Mouse (Mus musculus) c-Kit-positive CD71-positive TER-119-positive erythroid progenitor cells, embryonic 14.5 days (primary cell): ENCODE measurements around the gene Fam241b.

Source experiments
- DNase-seq: peaks from one replicate; pipeline ENCODE4 v3.0.0-alpha.2; 2013; ENCODE audit warnings: low spot score

Gene Fam241b

DNA sequence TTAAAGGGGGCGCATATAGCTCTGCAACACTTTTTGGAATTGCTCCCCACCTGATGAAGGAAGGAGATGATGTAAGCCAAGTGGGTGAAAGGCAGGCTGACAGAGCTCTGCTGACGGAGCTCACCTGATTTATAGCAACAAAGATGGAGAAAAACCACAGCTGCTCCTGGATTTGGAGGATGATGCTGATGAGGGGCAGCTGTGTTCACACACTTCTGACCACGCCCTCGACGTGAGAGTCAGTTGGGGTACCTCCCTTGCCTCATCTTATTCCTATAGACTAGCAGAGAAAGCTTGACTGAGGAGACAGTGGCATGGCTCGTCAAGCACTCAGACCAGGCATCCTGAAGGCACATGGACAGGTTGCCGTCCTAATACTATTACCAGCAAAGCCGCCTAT lies at the start of gene Fam241b:
Fam241b (minus strand) TSS at position 101 of the 400 bp plus-strand sequence.
- no peak for DNase-seq

- no peak for DNase-seq
These were observed 49.0 kb upstream of the Fam241b start for GRCm38 (mm10) chr10:62192701-62193157.

GRCm38 (mm10) chr10:62190821-62191220 lies 47.1 kb upstream of the Fam241b start:
- no peak for DNase-seq

DNA sequence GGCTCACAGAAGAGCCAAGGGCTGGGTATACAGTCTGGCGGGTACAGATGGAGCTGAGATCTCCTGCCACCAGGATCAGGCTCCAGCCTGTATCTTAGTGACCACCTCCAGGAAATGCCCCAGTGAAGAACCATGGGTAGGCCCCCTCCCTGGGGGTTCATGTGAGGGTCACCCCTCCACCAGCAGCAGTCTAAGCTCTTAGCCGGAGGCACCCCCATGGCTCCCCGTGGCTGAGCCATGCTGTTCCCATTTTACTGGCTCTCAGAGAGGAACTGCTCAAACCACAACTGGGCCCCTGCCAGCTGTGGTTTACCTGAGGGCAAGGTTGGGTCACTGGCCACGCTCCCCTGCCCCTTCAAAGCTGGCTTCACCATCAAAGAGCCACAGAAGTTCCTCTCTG lies 46.2 kb upstream of the Fam241b start:
- DNase-seq = no peak

- DNase-seq = no peak
These were observed 45.6 kb upstream of the Fam241b start for GRCm38 (mm10) chr10:62189303-62189702.

DNA sequence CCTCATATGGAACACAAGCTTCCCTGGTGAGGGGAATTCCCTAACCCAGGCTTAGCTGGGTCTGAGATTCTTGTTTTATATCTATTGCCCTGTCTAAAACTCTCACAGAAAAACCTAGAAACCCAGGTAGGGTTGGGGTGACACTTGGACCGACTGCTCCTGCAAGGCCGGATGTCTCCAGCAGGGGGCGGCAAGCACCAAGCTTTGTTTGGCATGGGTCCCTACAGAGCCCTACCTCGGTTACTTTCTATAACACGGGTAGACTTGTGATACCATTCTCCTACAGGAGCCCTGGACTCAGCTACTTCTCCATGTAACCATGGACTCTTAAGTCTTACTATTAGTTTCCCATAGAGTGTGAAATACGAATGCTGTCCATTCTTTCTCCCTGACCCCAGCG lies 43.2 kb upstream of the Fam241b start:
- peak; percentile 75 for DNase-seq

GRCm38 (mm10) chr10:62183053-62183452 lies 39.3 kb upstream of the Fam241b start:
- DNase-seq = peak; percentile 96

DNA sequence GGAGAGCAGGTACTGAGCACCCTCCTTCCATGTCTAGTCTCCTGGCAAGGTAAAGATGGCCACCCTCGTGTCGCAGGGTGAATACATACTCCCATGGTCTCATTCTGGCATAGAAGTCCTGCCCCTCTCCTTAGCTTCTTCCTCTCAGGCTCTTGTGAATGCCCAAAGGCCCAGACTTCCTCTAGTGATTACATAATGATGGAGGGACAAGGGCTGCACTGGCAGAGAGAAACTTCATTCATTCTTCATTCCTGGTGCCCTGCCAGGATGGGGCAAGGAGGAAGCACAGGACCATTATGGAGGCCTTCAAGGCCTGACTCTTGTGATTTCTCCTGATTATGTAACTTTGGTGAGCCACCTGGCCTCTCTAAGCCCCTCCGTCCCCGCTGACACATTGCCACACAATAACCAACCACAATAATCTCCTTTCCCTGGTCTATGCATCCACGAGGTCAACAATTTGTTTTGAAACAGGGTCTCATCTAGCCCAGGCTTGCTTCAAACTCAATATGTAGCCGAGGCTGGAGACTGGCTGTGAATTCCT lies 38.8 kb upstream of the Fam241b start:
- DNase-seq = no peak

- DNase-seq = no peak
These were observed 38.0 kb upstream of the Fam241b start for GRCm38 (mm10) chr10:62181701-62182100.

DNA sequence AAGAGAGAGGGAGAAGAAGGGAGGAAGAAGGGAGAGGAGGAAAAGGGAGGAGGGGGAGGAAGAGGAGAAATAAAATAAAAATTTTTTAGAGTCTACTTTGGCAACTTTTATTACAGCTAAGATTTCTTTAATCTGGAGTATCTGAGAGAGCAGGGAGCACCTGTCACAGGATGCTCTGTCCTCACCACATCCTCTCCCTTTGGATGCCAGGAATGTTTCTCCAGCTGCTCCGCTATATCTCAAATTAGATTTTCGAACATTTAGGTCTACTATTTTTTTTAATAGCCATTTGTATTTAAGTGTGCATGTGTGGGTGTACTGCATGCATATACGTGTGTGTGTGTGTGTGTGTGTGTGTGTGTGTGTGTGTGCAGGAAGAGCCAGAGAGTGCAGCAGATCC lies 36.2 kb upstream of the Fam241b start:
- no peak for DNase-seq

GRCm38 (mm10) chr10:62174533-62175313 lies 31.0 kb upstream of the Fam241b start:
- no peak for DNase-seq

GRCm38 (mm10) chr10:62173941-62174448 lies 30.3 kb upstream of the Fam241b start:
- DNase-seq = no peak

GRCm38 (mm10) chr10:62172841-62173553 lies 29.3 kb upstream of the Fam241b start:
- no peak for DNase-seq

GRCm38 (mm10) chr10:62162410-62162809 lies 18.7 kb upstream of the Fam241b start:
- DNase-seq = no peak

DNA sequence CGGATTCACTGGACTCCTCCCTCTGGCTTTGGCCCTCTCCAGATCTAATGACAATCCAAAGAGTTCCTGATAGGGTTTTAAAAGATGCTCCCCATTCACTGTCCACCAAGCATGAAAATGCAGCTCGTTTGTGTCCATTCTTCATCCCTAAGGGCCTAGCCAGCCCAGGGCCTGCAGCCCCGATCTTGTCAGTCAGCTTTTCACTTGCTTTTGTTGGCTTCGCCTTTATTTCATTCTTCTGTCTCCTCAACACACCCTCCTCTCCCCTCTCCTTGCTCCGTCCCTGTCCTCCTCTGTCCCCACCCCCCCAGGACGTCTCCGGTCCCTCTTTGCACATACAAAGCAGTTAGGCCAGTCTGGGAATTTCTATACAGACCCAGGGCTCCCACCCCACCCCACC lies 6.2 kb upstream of the Fam241b start:
- no peak for DNase-seq

- no peak for DNase-seq
These were observed 3.9 kb upstream of the Fam241b start for GRCm38 (mm10) chr10:62147466-62148248.

- DNase-seq = no peak
These were observed 2.2 kb upstream of the Fam241b start for GRCm38 (mm10) chr10:62145957-62146356.

GRCm38 (mm10) chr10:62138040-62138439 lies 5.7 kb downstream of the Fam241b start:
- no peak for DNase-seq

GRCm38 (mm10) chr10:62137150-62137549 lies 6.6 kb downstream of the Fam241b start:
- DNase-seq = no peak

DNA sequence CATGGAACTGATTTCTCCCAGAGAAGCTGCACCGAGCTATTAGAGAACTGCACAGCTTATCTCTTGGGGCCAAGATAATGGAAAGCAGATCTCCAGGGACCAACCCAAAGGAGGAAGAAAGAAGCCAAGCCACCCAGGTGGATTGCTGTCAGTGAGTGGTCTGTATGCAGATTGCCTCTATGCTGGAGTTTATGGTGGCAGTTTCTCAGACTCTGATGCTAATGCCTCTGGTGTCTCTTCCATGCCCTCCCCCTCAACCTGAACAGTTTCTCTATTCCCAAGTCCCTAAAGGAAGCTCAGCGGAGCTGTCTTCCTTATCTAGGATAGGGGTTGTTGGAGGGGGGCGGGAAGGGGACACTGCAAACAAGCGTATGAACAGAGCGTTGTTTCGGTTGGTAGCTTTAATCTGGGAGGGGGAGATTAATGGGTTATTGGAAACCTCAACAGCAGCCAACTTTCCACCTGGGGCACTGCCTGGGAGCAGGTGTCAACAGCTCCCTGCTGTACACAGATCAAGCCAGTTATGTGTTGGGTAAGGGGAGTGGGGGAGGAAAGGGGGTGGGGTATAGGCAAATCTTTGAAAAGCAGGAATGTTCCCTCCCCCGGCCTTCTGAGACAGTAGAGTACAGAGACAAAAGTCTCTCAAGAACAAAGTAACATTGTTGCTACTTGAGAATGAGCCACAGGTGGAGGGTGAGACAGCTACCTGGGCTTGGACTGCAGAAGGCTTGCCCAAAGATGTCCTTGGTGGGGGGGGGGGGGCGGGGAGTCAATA lies 7.8 kb downstream of the Fam241b start:
- DNase-seq = no peak

DNA sequence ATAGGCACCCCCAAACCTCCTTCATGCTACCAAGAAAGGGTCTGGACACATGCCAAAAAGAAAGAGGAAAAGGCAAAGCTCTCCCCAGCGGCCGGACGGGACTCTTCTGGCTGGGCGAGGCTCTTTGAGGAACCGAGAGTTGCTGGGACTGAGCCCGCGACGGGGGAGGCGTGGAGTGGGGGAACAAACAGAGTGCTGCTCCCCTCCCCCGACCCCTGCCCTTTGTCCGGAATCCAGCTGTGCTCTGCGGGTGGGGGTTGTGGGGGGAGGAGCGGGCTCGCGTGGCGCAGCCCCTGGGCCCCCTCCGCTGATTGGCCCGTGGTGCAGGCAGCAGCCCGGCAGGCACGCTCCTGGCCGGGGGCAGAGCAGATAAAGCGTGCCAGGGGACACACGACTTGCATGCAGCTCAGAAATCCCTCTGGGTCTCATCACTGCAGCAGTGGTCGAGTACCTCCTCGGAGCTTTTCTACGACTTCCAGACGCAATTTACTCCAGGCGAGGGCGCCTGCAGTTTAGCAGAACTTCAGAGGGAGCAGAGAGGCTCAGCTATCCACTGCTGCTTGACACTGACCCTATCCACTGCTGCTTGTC lies 10.9 kb downstream of the Fam241b start, which contains the start of gene Neurog3:
Neurog3 (plus strand) TSS at position 400 of the 591 bp plus-strand sequence.
- DNase-seq = no peak
